Mouse (Mus musculus) T-helper 1 cell (primary cell): ENCODE measurements around the gene Rnd1.

Experiments used
- in situ Hi-C: fragments of 300-600 bp; cut with MboI, MseI; formaldehyde crosslinking; loops from one replicate; pipeline ENCODE4 v1.15.1; 2025; ENCODE audit warnings: high pct_unique_total_duplicates

Gene Rnd1

DNA sequence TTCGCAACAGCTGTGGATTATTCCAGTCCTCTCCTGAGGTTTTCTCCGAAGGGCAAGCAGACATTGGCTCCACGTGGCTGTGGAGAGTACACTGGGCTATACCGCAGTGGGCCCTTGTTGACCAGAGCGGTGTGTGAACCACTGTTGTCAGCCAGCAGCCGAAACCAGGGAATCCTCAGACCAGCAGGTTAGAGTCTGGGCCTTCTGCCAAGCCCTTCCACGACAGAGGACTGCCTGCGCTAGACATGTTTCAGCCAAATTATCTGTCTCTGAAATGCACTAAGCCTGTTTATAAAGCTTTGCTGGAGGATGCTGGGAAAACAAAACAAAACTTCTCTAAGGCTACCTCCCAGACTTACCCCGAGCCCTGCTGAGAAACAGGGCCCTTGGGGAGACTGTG is 62.7 kb downstream of the Rnd1 start:
- in situ Hi-C loops, result no loop called here
